Mouse (Mus musculus) neural tube, embryonic 12.5 days (tissue): Measurements from ENCODE around the gene Ssr3. TPM values are rescaled to one million over a fixed set of nuclear protein-coding genes. Genes with fewer than 3 reads are reported as not detected.
"Not testable (repeated sequence)": the region's sequence is repeated elsewhere in the genome, so short reads cannot be mapped to it uniquely, and the experiment has no call there.

Experiments
- ATAC-seq: fragments of 200-750 bp; cut with Nextera tagmentation; 2 replicates; pipeline ENCODE4 v1.8.0; 2017; ENCODE audit warnings: low read depth, mild to moderate bottlenecking, moderate TSS enrichment, moderate library complexity; ENCODE audit not compliant: low FRiP score
- H3K27ac ChIP-seq: fragments of 300-500 bp; sonication (generic); 2 replicates; pipeline ENCODE4 v1.5.1; 2016
- H3K27me3 ChIP-seq: fragments of 300-500 bp; sonication (generic); replicated peaks from 2 replicates; pipeline ENCODE4 v1.6.1; 2016; ENCODE audit warnings: mild to moderate bottlenecking
- H3K36me3 ChIP-seq: fragments of 300-500 bp; sonication (generic); 2 replicates; pipeline ENCODE4 v1.6.1; 2016; ENCODE audit warnings: mild to moderate bottlenecking
- H3K4me1 ChIP-seq: fragments of 300-500 bp; sonication (generic); 2 replicates; pipeline ENCODE4 v1.6.1; 2016
- H3K4me2 ChIP-seq: fragments of 300-500 bp; sonication (generic); replicated peaks from 2 replicates; pipeline ENCODE4 v1.6.1; 2016; ENCODE audit warnings: mild to moderate bottlenecking
- H3K4me3 ChIP-seq: fragments of 300-500 bp; sonication (generic); 2 replicates; pipeline ENCODE4 v1.5.1; 2016
- H3K9ac ChIP-seq: fragments of 300-500 bp; sonication (generic); 2 replicates; pipeline ENCODE4 v1.6.1; 2016; ENCODE audit warnings: mild to moderate bottlenecking
- H3K9me3 ChIP-seq: fragments of 300-500 bp; sonication (generic); 2 replicates; pipeline ENCODE4 v1.6.1; 2016; ENCODE audit warnings: mild to moderate bottlenecking
- WGBS: fragments of 180-500 bp; shearing (Covaris S2); methylation state at CpG from one replicate; pipeline ENCODE4 v1.1.7; 2016; 5-methylcytosine and 5-hydroxymethylcytosine counted together
- polyA plus RNA-seq: library from polyadenylated mRNA; unstranded; fragments of >200 nt; fragmentation: Nextera tagmentation; extraction: Ambion mirVana; gene quantifications from 2 replicates; pipeline ENCODE4 v1.2.1, GENCODE M21; 2016

Ssr3 gene
- polyA plus RNA-seq, 1 experiment from 2014 or later, result 188 TPM

DNA sequence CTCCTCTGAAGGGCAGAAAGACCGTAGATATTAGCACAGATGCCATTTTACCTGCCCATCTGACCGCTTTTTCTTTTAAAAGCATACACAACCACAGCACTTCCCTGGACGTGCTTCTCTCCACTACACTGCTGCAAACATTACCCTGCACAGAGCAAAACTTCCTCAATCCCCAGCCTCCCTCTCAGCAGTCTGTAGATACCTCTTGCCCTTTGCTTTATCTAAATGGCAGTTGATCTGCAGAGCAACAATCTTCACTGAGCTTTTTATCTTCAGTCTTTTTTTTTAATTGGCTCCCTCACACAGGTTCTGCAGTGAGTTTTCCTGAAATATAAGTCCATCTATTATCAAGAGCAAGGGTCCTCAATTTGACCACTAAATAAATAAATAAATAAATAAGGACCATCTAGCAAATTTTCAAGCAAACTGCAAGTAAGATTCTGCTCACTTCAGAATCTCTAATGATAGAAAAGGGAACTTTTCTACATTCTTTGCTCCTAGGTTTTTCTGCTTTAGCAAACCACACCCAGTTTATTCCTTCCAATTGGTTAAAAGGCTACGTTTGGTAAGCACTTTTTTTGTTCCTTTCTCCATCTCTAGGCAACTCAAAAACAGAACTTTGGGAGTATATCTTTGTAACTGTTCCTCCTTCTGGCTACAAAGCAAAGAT, 4.5 kb upstream of the Ssr3 start:
- Histone ChIP-seq H3K9me3 (no peaks in the 10 kb centered on the region), H3K27me3 (no peaks in the 10 kb centered on the region)
- WGBS, result 87% methylated on average over 4 of the region's 4 CpGs

DNA sequence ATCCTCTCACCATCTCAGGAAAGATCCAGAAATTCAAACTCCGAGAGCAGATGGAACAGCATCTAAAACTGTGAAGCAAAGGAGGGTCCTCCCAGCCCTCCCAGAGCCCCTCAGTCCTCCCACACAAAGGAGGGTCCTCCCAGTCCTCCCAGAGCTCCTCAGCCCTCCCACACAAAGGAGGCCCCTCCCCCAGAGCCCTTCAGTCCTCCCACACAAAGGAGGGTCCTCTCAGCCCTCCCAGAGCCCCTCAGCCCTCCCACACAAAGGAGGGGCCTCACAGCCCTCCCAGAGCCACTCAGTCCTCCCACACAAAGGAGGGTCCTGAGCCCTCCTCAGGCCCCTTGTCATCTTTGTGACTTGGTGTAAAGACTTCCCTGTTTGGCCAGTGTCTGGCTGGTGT, 2.7 kb upstream of the Ssr3 start:
- H3K9me3 ChIP-seq, H3K4me3 ChIP-seq, H3K36me3 ChIP-seq, H3K27me3 ChIP-seq, ATAC-seq, H3K4me2 ChIP-seq, H3K27ac ChIP-seq, H3K4me1 ChIP-seq, H3K9ac ChIP-seq: not testable (repeated sequence)
- 85% methylated on average over 1 of the region's 1 CpGs for WGBS

More for the DNA sequence above, 4.5 kb upstream of the Ssr3 start:
- no peak overlapping the region for H3K4me2 ChIP-seq
- H3K27ac ChIP-seq, result no peak overlapping the region
- no peaks in the 10 kb centered on the region for H3K4me1 ChIP-seq
- no peaks in the 10 kb centered on the region for H3K36me3 ChIP-seq
- H3K9ac ChIP-seq, result no peak overlapping the region
- ATAC-seq, result no peak
- no peak overlapping the region for H3K4me3 ChIP-seq

DNA sequence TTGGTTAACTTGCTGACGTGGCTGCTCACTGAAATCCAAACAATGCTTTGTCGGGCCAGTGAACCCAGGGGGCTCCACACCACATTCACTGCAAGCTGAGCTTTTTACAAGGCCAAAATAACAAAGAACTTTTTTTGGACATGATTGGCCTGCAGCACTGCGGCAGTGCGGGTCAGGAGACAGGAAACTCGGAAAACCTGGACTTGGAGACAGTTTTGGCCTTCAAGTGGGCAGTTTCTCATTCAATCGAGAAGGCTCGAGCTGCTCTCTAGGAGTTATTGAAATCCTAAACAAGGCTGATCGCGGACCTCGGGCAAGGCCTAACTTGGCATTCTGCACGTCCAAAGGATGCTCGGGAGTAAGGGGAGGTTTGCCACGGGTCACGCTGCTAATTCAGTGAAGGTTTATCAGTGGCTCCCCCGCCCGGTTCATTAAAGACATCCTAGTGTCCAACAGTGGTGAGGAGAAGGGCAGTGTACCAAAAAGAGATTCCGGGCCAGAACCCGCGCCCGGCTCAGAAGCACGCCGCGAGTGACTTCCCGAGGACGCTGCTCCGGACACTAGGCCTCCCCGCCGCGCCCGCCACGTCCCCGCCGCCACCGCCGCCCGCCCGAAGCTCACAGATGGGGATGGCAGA, 521 bp downstream of the Ssr3 start:
- H3K4me1 ChIP-seq, result peaks cover 4% of the 10 kb centered on the region; the same call in 1 of the 2 replicates
- H3K27ac ChIP-seq, result peak overlapping the region; percentile 77
- ATAC-seq, result peak; percentile 57
- H3K9ac ChIP-seq, result peak overlapping the region; percentile 83
- peak overlapping the region; percentile 78 for H3K4me3 ChIP-seq
- H3K36me3 ChIP-seq, result peaks cover 23% of the 10 kb centered on the region
- WGBS, result under 1% methylated on average over 37 of the region's 37 CpGs
- no peaks in the 10 kb centered on the region for H3K27me3 ChIP-seq
- H3K4me2 ChIP-seq, result peak overlapping the region; percentile 77
- H3K9me3 ChIP-seq, result no peaks in the 10 kb centered on the region

DNA sequence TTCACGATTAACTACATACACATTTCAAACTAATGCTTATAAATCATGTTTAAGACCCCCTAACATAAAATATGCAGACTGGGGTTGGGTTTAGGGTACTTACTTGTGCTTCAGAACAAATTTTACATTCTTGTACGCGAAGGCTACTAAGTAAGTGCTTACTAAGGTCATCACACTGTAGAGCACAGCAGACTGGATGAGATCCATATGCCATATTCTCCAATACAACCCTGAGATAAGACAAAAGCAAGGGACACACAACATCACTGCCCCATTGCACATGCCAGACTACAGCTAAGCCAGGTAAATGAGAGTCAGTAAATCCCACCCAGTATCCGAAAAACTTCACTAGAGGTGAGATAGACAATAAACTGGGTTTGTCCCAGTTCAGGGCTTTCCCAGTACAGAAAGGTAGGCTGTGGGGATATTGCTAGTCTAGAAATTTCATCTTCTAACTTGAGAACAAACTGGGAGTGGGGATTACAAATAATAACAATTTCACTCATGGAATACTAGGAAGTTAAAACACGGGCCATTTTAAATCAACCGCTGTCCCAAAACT, 1.1 kb downstream of the Ssr3 start:
- H3K4me1 ChIP-seq, result peaks cover 4% of the 10 kb centered on the region; the same call in 1 of the 2 replicates
- H3K9ac ChIP-seq, result peak overlapping the region; percentile 83
- H3K9me3 ChIP-seq, result no peaks in the 10 kb centered on the region
- WGBS, result 41% methylated on average over 6 of the region's 6 CpGs
- peak overlapping the region; percentile 78 for H3K4me3 ChIP-seq
- no peak overlapping the region for H3K27ac ChIP-seq
- H3K36me3 ChIP-seq, result peaks cover 29% of the 10 kb centered on the region
- H3K4me2 ChIP-seq, result peak overlapping the region; percentile 77
- no peak for ATAC-seq
- no peaks in the 10 kb centered on the region for H3K27me3 ChIP-seq

DNA sequence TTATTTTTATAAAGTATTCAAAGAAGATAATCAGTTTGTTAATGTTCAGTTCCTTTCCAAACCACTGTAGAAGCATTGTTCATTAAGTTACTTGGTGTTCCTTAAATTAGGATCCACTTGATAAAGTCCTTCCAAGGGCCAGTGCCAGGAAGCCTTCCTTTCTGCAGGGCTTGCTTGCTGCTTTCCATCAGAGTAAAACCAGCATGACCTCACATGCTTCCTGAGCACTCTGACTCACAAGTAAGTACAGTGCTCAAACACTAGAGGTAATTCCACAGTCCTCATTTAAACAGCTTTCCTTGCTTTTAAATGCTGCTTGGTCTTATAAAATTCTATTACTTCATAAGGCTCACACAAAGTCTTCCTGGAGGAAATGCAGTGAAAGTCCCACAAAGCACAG, 6.7 kb downstream of the Ssr3 start:
- Histone ChIP-seq H3K9me3 (no peaks in the 10 kb centered on the region), H3K4me1 (no peaks in the 10 kb centered on the region), H3K27ac (no peak overlapping the region), H3K27me3 (no peaks in the 10 kb centered on the region), H3K36me3 (peaks cover 68% of the 10 kb centered on the region), H3K9ac (no peak overlapping the region), H3K4me2 (no peak overlapping the region), H3K4me3 (no peak overlapping the region)
- no peak for ATAC-seq

DNA sequence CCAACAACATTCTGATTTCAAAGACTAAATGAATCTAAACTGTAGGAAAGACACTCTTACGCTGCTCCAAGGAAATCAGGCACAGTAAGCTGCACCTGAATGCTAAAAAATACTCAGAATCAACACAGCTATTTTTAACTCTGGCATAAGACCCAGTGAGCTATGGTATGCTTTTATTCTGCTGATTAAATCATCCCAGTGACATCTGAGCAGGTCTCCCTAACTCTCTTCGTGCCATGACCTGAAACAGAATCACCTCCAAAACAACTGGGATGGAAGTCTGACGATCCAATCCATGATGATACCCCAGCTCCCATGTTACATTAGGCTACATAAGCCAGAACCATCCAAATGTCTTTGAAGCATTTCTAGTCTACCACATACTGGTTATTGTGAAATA, 8.0 kb downstream of the Ssr3 start:
- no peak for ATAC-seq
- Histone ChIP-seq H3K4me1 (no peaks in the 10 kb centered on the region), H3K9me3 (no peaks in the 10 kb centered on the region), H3K36me3 (peaks cover 72% of the 10 kb centered on the region), H3K4me2 (no peak overlapping the region), H3K4me3 (no peak overlapping the region), H3K27me3 (no peaks in the 10 kb centered on the region), H3K27ac (no peak overlapping the region), H3K9ac (no peak overlapping the region)
- WGBS, result 94% methylated on average over 3 of the region's 3 CpGs

DNA sequence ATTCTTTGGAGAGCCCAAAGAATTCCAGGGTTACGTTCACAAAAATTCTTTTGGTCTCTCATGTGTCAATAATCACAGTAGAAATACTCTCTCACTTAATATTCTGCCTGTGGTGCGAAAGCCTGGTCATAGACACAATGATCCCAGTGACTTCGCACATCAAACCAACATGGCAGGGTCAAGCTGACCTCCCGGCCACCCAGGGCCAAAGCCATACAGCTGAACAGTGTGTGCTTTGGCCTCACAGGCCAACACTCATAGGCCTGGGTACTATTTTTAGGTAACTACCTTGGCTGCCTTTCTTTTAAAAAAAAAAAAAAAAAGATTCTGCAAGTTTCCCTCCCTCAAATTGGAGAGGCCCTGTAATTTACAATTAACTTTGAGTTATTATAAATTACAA, 11.3 kb downstream of the Ssr3 start:
- no peak for ATAC-seq
- Histone ChIP-seq H3K4me2 (no peak overlapping the region), H3K9ac (no peak overlapping the region), H3K27ac (no peak overlapping the region), H3K27me3 (no peaks in the 10 kb centered on the region), H3K4me3 (no peak overlapping the region), H3K36me3 (peaks cover 51% of the 10 kb centered on the region), H3K9me3 (no peaks in the 10 kb centered on the region), H3K4me1 (no peaks in the 10 kb centered on the region)
- WGBS, result 88% methylated on average over 4 of the region's 4 CpGs

DNA sequence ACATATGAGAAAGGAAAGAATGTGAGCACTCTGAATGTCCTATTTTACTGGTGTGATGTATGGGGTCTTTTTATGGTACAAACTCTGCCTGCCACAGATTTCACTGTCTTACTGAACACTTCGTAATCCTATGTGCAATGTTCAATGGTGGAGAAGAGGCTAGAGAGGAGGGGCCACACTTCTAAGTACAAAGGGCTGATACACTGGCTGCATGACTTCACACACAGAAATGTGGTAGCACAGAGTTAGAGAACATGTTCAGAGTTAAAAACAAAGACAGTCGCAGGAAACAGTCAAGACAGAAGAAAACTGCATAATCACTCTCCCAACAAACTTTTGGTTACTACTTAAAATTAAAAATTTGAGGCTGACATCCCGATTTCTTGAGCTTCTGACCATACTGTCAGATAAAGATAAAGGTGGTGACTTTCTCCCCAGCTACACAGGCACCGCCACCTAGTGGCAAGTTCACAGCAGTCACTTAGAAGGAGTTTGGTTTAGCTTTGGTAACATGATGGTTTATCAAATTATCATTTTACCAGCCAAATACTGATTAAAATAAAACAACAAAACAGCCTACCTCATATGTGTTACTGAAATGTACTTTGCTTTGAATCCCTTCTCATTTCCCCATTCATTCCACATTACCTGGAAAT, 12.4 kb downstream of the Ssr3 start:
- Histone ChIP-seq H3K36me3 (peaks cover 45% of the 10 kb centered on the region), H3K27me3 (no peaks in the 10 kb centered on the region), H3K4me2 (no peak overlapping the region), H3K4me3 (no peak overlapping the region), H3K27ac (no peak overlapping the region), H3K9ac (no peak overlapping the region), H3K4me1 (no peaks in the 10 kb centered on the region), H3K9me3 (no peaks in the 10 kb centered on the region)
- WGBS, result 80% methylated on average over 4 of the region's 4 CpGs
- ATAC-seq, result no peak

DNA sequence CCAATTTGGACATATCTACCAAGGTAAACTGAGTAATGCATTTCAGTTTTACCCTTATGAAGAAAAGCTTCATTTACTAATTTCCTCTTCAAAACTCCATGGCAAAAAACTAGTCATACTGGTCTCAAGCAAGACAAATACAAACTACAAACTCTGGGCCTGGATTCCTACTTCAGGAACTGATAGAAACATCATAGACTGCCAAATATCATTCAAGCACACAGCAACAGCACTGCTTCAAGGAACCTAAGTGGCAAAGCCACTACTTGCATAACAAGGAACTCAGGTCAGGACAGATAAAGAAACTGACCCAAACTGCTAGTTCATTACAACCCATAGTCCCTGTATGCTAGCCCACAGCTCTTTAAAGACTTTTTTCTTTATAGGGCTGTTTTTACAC, 13.7 kb downstream of the Ssr3 start:
- Histone ChIP-seq H3K4me1 (no peaks in the 10 kb centered on the region), H3K9ac (no peak overlapping the region), H3K4me2 (no peak overlapping the region), H3K27ac (no peak overlapping the region), H3K4me3 (no peak overlapping the region), H3K36me3 (peaks cover 39% of the 10 kb centered on the region), H3K27me3 (no peaks in the 10 kb centered on the region), H3K9me3 (no peaks in the 10 kb centered on the region)
- ATAC-seq, result no peak

DNA sequence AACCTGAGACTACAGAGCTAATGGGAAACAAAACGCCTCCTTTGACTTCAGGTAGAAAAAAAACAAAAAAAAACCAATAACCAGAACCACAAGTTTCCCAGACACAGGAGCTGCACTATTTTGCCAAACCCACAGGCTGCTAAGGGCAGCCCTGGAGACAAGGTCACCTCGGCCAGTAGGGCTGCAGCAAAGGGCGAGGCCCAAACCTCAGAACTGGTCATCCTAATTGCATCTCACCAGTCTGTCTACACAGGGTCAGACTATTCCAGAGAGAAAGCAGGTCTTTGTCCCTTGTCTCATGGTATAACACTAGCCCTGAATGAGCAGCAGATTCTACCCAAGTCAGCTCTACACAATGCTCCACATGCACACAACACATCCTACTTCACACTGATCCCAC, 17.7 kb downstream of the Ssr3 start:
- Histone ChIP-seq H3K27me3 (no peaks in the 10 kb centered on the region), H3K4me3 (no peak overlapping the region), H3K36me3 (peaks cover 34% of the 10 kb centered on the region), H3K27ac (no peak overlapping the region), H3K4me1 (no peaks in the 10 kb centered on the region), H3K9ac (no peak overlapping the region), H3K4me2 (no peak overlapping the region), H3K9me3 (no peaks in the 10 kb centered on the region)
- WGBS, result 89% methylated on average over 3 of the region's 3 CpGs
- ATAC-seq, result no peak

DNA sequence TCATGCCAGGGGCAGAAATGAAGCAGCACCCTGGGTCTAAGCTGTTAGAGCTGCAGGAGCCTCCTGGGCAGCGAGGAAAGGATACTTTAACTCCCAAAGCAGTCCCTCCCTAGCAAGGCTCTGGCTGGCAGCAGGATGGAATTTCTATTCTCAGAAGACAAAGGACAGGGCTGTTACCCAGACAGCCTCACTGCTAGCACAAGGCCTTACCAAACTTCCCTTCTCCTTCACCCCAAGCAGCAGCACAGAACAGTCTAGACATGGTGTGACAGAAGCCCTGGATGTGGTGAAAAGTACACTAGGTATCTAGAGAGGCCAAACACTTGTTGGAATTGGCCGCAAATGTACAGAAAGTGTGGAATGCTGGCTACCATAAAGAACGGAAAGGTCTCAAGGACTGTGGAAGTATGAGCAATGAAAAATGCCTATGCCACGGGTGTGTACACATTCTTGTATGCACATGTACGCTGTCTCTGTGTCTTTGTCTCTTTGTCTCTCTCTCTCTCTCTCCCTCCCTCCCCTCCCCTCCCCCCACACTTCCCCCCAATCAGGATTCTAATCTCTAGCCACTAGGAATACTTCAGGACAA, 18.7 kb downstream of the Ssr3 start:
- Histone ChIP-seq H3K4me2 (no peak overlapping the region), H3K4me3 (no peak overlapping the region), H3K36me3 (peaks cover 34% of the 10 kb centered on the region), H3K9ac (no peak overlapping the region), H3K27me3 (no peaks in the 10 kb centered on the region), H3K27ac (no peak overlapping the region), H3K9me3 (no peaks in the 10 kb centered on the region), H3K4me1 (no peaks in the 10 kb centered on the region)
- no peak for ATAC-seq
- 75% methylated on average over 5 of the region's 5 CpGs for whole genome bisulfite sequencing

DNA sequence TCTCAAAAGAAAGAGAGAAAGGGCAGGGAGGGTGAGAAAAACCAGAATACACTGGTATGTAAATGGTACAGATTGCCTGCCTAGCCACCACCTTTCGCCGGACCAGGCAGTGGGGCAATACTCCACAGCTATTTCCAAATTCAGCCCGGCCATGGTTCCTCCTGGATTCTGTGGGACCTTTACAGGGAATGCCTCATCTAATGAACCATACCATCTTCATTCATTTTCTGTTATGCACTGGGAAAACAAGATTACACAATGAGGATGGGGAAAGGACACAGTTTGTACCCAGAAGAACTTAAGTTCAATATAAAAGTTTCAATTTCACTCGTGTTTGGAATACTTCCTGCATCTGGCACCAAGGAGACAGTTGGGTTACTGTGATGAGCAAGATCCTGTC, 19.9 kb downstream of the Ssr3 start:
- Histone ChIP-seq H3K4me1 (no peaks in the 10 kb centered on the region), H3K4me2 (no peak overlapping the region), H3K9ac (no peak overlapping the region), H3K36me3 (peaks cover 38% of the 10 kb centered on the region), H3K4me3 (no peak overlapping the region), H3K9me3 (no peaks in the 10 kb centered on the region), H3K27ac (no peak overlapping the region), H3K27me3 (no peaks in the 10 kb centered on the region)
- WGBS, result 94% methylated on average over 4 of the region's 4 CpGs
- no peak for ATAC-seq
